Mouse (Mus musculus) forebrain, postnatal 0 days (tissue): ENCODE measurements at regions not wholly inside any gene's neighbourhood (a gene's known extent, or its start where the extent isn't known, plus 50 kb on each side); places are given as distances from the start of the nearest gene placed in this dataset.

Experiments used
- ATAC-seq: fragments of 200-750 bp; cut with Nextera tagmentation; 2 replicates; pipeline ENCODE4 v1.8.0; 2017; ENCODE audit warnings: mild to moderate bottlenecking, moderate library complexity
- DNase-seq: peaks from one replicate; pipeline ENCODE4 v3.0.0-alpha.2; 2015
- H3K27ac ChIP-seq: fragments of 300-500 bp; sonication (generic); 2 replicates; pipeline ENCODE4 v1.5.1; 2014; ENCODE audit warnings: low read depth, mild to moderate bottlenecking, antibody characterized with exemption, low read length, moderate library complexity, mixed read lengths
- H3K27me3 ChIP-seq: fragments of 300-500 bp; sonication (generic); 2 replicates; pipeline ENCODE4 v1.6.1; 2014; ENCODE audit warnings: mild to moderate bottlenecking, low read length, mixed read lengths; ENCODE audit not compliant: insufficient read depth
- H3K36me3 ChIP-seq: fragments of 300-500 bp; sonication (generic); 2 replicates; pipeline ENCODE4 v1.6.1; 2014; ENCODE audit warnings: mild to moderate bottlenecking, moderate library complexity; ENCODE audit not compliant: insufficient read depth
- H3K4me1 ChIP-seq: fragments of 300-500 bp; sonication (generic); 2 replicates; pipeline ENCODE4 v1.6.1; 2014; ENCODE audit warnings: antibody characterized with exemption; ENCODE audit not compliant: insufficient read depth
- H3K4me2 ChIP-seq: fragments of 300-500 bp; sonication (generic); 2 replicates; pipeline ENCODE4 v1.6.1; 2014; ENCODE audit warnings: low read depth, mild to moderate bottlenecking, moderate library complexity
- H3K4me3 ChIP-seq: fragments of 300-500 bp; sonication (generic); 2 replicates; pipeline ENCODE4 v1.5.1; 2014; ENCODE audit warnings: low read depth, low read length, mixed read lengths
- H3K9ac ChIP-seq: fragments of 300-500 bp; sonication (generic); 2 replicates; pipeline ENCODE4 v1.6.1; 2014; ENCODE audit warnings: mild to moderate bottlenecking
- H3K9me3 ChIP-seq: fragments of 300-500 bp; sonication (generic); 2 replicates; pipeline ENCODE4 v1.6.1; 2016; ENCODE audit warnings: low read length
- CTCF ChIP-seq: sonication (generic); IDR thresholded peaks from 2 replicates; pipeline ENCODE4 v1.5.1; 2016; ENCODE audit warnings: antibody characterized with exemption, control low read depth, low read depth
- WGBS: fragments of 180-500 bp; shearing (Covaris S2); extraction: QIAGEN DNeasy Blood & Tissue Kit; methylation state at CpG from one replicate; pipeline ENCODE4 v1.1.7; 2014; 5-methylcytosine and 5-hydroxymethylcytosine counted together

GRCm38 (mm10) chr6:104402348-104402747 lies 90.2 kb upstream of the Cntn6 start:
- TF ChIP-seq CTCF = no peak
- ATAC-seq (no peak), DNase-seq (peak; percentile 19)
- H3K4me1 ChIP-seq = no peaks in the 10 kb centered on the region
- no peaks in the 10 kb centered on the region for H3K36me3 ChIP-seq
- H3K4me2 ChIP-seq = no peak overlapping the region
- no peak overlapping the region for H3K9ac ChIP-seq
- no peak overlapping the region for H3K27ac ChIP-seq
- no peaks in the 10 kb centered on the region for H3K27me3 ChIP-seq
- H3K9me3 ChIP-seq = no peaks in the 10 kb centered on the region
- 20% methylated on average over 3 of the region's 3 CpGs for WGBS
- H3K4me3 ChIP-seq = no peak overlapping the region

DNA sequence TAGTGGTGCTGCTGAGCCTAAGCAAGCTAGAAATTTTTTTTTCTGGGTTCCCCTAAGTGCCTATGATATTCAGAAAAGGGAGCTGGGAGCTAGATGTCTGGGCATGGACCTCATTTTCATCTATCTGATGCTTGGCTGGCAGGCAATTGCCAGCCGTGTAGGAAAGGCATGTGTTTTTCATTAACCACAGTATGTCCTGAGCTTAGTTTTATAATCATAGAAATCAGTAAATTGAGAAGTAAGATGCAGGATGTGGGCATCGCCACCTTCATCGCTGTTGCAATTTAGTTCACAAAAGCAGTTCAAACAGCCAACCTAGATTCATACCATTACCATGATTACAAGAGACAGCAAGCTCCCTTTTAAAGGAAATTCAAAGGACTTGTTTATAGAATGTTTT lies 88.6 kb upstream of the Cntn6 start:
- H3K36me3 ChIP-seq = no peaks in the 10 kb centered on the region
- TF ChIP-seq CTCF = no peak
- H3K27ac ChIP-seq = no peak overlapping the region
- no peaks in the 10 kb centered on the region for H3K27me3 ChIP-seq
- H3K4me3 ChIP-seq = no peak overlapping the region
- DNase-seq = no peak
- no peak for ATAC-seq
- H3K9ac ChIP-seq = no peak overlapping the region
- no peak overlapping the region for H3K4me2 ChIP-seq
- H3K4me1 ChIP-seq = no peaks in the 10 kb centered on the region
- H3K9me3 ChIP-seq = no peaks in the 10 kb centered on the region
- 81% methylated on average over 3 of the region's 3 CpGs for WGBS

DNA sequence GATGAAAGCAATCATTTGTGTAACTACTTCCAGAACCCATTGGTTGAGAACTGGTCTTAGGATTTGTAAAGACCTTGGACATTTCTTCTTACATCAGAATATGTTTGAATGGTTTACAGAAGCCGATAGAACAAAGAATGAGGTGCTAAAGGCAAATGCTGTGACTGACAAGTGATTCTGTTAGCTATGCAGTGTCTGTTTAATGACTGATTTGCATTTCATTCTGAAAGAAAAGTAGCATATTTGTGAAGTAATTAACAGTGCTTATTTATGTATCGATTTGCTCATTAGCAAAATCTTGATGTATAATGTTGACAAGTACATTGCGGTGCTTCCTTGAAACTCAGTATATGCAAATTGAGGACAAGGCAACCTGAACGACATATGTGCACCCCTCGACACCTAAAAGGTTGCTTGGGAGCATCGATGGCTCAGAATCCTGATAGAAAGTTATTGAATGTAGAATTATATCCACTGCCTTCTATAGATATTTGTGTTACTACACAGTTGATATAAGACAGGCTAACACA lies 71.8 kb upstream of the Cntn6 start:
- ATAC-seq = no peak; the same call in 1 of the 2 replicates
- H3K4me1 ChIP-seq = no peaks in the 10 kb centered on the region
- no peak overlapping the region for H3K27ac ChIP-seq
- WGBS = 36% methylated on average over 6 of the region's 6 CpGs
- H3K4me3 ChIP-seq = no peak overlapping the region
- no peak for TF ChIP-seq CTCF
- no peak overlapping the region for H3K9ac ChIP-seq
- DNase-seq = no peak
- no peak overlapping the region for H3K4me2 ChIP-seq
- H3K9me3 ChIP-seq = no peaks in the 10 kb centered on the region
- no peaks in the 10 kb centered on the region for H3K27me3 ChIP-seq
- H3K36me3 ChIP-seq = no peaks in the 10 kb centered on the region

- TF ChIP-seq CTCF = no peak
- H3K9ac ChIP-seq = no peak overlapping the region
- H3K9me3 ChIP-seq = no peaks in the 10 kb centered on the region
- no peak overlapping the region for H3K4me3 ChIP-seq
- H3K4me1 ChIP-seq = no peaks in the 10 kb centered on the region
- DNase-seq = no peak
- H3K27ac ChIP-seq = no peak overlapping the region
- WGBS = 31% methylated on average over 3 of the region's 3 CpGs
- no peaks in the 10 kb centered on the region for H3K27me3 ChIP-seq
- no peak overlapping the region for H3K4me2 ChIP-seq
- H3K36me3 ChIP-seq = no peaks in the 10 kb centered on the region
- ATAC-seq = no peak
Measured at GRCm38 (mm10) chr6:104437991-104438390, 54.6 kb upstream of the Cntn6 start.
